Mouse (Mus musculus) stomach, postnatal 0 days (tissue): ENCODE measurements at regions not wholly inside any gene's neighbourhood (a gene's known extent, or its start where the extent isn't known, plus 50 kb on each side); places are given as distances from the start of the nearest gene placed in this dataset.

Source experiments
- CTCF ChIP-seq: IDR thresholded peaks from 2 replicates; pipeline ENCODE4 v1.5.1; 2016; ENCODE audit warnings: antibody characterized with exemption, low read depth, mild to moderate bottlenecking, moderate library complexity
- EP300 ChIP-seq: optimal IDR thresholded peaks from 2 replicates; pipeline ENCODE3; 2016; ENCODE audit warnings: antibody characterized with exemption

GRCm38 (mm10) chr6:61119590-61119989, 60.5 kb upstream of the Ccser1 start:
- no peak for TF ChIP-seq EP300
- TF ChIP-seq CTCF: no peak
